Mouse (Mus musculus): ENCODE measurements around the gene Zfp597.
"Not testable (repeated sequence)": the region's sequence is repeated elsewhere in the genome, so short reads cannot be mapped to it uniquely, and the experiment has no call there.

Zfp597 gene

DNA sequence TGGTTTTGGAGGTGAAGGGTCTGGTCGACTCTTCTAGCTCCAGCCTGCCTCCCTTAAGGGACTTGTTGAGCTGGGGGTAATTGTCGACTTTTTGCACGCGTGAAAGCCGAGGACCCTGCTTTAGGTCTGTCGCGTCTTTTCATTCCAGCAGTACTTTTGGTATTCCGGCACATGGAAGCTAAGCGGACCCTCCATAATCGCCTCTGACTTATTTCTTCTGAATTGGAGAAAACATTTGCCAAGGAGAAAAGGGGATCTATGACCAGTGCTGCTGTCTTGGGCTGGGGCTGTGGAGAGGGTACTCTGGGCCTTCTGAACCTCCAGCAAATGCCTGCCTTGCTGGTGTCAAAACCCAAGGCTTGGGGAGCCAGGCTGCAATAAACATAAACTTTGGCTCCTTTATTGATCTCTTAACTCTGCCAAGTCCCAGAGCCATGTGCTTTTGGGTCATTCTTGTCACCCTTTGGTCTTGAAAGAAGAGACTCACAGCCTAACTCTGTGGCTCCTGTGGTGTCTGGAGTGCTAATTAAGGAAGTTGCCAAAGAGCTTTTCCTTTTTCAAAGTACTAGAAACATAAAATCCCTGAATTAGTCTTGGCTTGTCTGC lies 807 bp upstream of the Zfp597 start:
- ChIA-PET CTCF (interaction anchor here in 1 of 4 experiments (1.1 kb wide), 1 partner anchor 23 kb away, joined by 3 read pairs; the partner anchor contains the start of genes 1700037C18Rik and Cluap1), POLR2A (interaction anchor here (0.6 to 2.9 kb wide), 19 partner anchors 8 to 146 kb away, joined by 3 to 94 read pairs (median 8); partner anchors contain the start of genes Naa60 (in 3 of the 4), 1700037C18Rik (in 2 of the 4), Cluap1 (in 2 of the 4) and Zfp174 (in 2 of the 4))

- ChIA-PET POLR2A (no interaction called here), CTCF (no interaction called here)
Observed at GRCm38 (mm10) chr16:3876346-3876745, 8.0 kb downstream of the Zfp597 start.

DNA sequence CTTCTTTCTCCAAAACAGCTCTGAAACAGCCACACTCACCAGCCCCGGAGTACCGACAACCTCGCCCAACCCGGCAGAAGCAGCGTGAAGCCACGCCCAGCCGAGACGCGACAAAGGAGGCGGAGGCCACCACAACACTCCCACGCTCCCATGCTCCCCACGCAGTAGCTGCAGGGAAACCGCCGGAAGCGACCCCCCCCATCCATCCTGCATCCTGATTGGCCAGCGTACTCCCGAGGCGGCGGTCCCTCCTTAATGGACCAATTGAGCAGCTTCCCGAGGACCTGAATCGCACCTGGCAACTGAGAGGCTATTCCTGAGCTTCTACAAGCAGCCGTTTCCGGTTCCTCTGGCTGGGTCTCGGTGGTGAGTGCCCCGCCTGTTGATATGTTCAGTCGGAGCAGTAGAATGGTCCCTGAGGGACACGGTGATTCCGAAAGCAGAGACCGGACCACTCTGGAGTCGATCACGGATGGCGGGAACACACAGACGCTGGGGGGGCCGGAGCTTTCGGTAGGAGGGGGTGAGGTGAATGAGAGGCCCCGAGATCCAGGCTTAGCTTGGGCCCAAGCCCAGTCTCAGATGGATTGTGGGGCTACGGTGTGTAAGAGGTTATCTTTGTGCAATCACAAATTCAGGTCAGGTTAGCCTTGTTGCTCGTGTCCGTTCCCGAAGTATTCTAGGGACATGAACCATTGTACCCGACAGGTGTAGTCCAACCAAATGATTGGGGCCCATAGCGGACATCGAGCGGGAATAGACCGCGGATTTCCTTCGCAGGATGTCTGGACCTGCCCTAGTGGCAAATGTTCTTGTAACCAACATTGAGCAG lies 11.9 kb downstream of the Zfp597 start, which contains the start of gene Naa60:
TSS of gene Naa60 (plus strand) at position 160 of the 832 bp plus-strand sequence.
- CTCF ChIA-PET: interaction anchor here in 3 of 4 experiments (0.7 to 1.9 kb wide), 10 partner anchors 11 to 616 kb away, joined by 3 to 9 read pairs (median 4); partner anchors contain the start of genes 1700037C18Rik (in 2 of the 3), Cluap1 (in 2 of the 3), Gm20695 (in 2 of the 3) and Zfp597 (in 2 of the 3)
- POLR2A ChIA-PET: interaction anchor here (0.6 to 4.7 kb wide), 55 partner anchors 9 to 1008 kb away, joined by 3 to 94 read pairs (median 5); partner anchors contain the start of genes Cluap1 (in 3 of the 4), Gm20695 (in 3 of the 4), Zfp174 (in 3 of the 4) and Zfp263 (in 3 of the 4)

- ChIA-PET POLR2A (interaction anchor here (0.6 to 4.7 kb wide), 51 partner anchors 9 to 1008 kb away, joined by 3 to 94 read pairs (median 6); partner anchors contain the start of genes Cluap1 (in 3 of the 4), Gm20695 (in 3 of the 4), Zfp174 (in 3 of the 4) and Zfp263 (in 3 of the 4)), CTCF (interaction anchor here in 3 of 4 experiments (0.7 to 1.9 kb wide), 10 partner anchors 12 to 617 kb away, joined by 3 to 9 read pairs (median 4); partner anchors contain the start of genes 1700037C18Rik (in 2 of the 3), Cluap1 (in 2 of the 3), Gm20695 (in 2 of the 3) and Zfp597 (in 2 of the 3))
Observed at GRCm38 (mm10) chr16:3871815-3872214, 12.5 kb downstream of the Zfp597 start.

GRCm38 (mm10) chr16:3859254-3859653 lies 25.1 kb downstream of the Zfp597 start:
- CTCF ChIA-PET: interaction anchor here in 1 of 4 experiments (0.6 kb wide), 1 partner anchor 117 kb away, joined by 4 read pairs; no protein-coding TSS in a partner anchor
- POLR2A ChIA-PET: no interaction called here

- ChIA-PET POLR2A (no interaction called here), CTCF (interaction anchor here in 1 of 4 experiments (1.3 kb wide), 1 partner anchor 17 kb away, joined by 3 read pairs; the partner anchor contains the start of gene Naa60)
Observed at GRCm38 (mm10) chr16:3855776-3856175, 28.6 kb downstream of the Zfp597 start.

- POLR2A ChIA-PET: interaction anchor here in 3 of 4 experiments (0.6 to 4.0 kb wide), 3 partner anchors 10 to 17 kb away, joined by 3 to 18 read pairs (median 17); partner anchors contain the start of gene Naa60 (in 2 of the 3)
Observed at GRCm38 (mm10) chr16:3854437-3855182, 29.8 kb downstream of the Zfp597 start.

GRCm38 (mm10) chr16:3852586-3852985 lies 31.8 kb downstream of the Zfp597 start:
- ChIA-PET POLR2A (interaction anchor here in 2 of 4 experiments (0.8 to 4.0 kb wide), 6 partner anchors 9 to 151 kb away, joined by 3 to 18 read pairs (median 4); partner anchors contain the start of genes Naa60 (in 2 of the 2), Gm20695 (in 1 of the 2), Slx4 (in 1 of the 2) and Zfp597 (in 1 of the 2)), CTCF (interaction anchor here in 2 of 4 experiments (0.6 to 1.2 kb wide), 2 partner anchors 414 to 431 kb away, joined by 3 to 6 read pairs; no protein-coding TSS in a partner anchor)

More at GRCm38 (mm10) chr16:3854437-3855182, 29.8 kb downstream of the Zfp597 start:
- CTCF ChIA-PET: interaction anchor here in 1 of 4 experiments (1.3 kb wide), 1 partner anchor 18 kb away, joined by 3 read pairs; the partner anchor contains the start of gene Naa60

GRCm38 (mm10) chr16:3851301-3851700 lies 33.1 kb downstream of the Zfp597 start:
- CTCF ChIA-PET: not testable (repeated sequence)
- POLR2A ChIA-PET: interaction anchor here in 2 of 4 experiments (0.6 to 4.0 kb wide), 3 partner anchors 21 to 91 kb away, joined by 3 to 18 read pairs (median 3); partner anchors contain the start of gene Naa60 (in 1 of the 2)

DNA sequence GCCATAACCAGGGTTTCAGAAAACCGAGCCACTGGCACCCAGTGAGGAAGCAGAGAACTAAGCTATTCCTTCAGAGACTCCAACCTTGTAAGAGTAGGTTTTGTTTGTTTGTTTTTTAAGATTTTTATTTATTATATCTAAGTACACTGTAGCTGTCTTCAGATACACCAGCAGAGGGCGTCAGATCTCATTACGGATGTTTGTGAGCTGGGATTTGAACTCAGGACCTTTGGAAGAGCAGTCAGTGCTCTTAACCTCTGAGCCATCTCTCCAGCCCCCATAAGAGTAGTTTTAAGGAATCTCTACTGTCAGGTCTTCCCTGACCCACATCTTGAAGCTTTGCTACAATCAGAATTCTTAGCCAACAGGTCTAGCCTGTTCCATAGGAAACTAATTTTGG lies 35.9 kb downstream of the Zfp597 start:
- ChIA-PET CTCF (interaction anchor here (0.6 to 1.9 kb wide), 10 partner anchors 9 to 1618 kb away, joined by 3 to 6 read pairs (median 4); partner anchors contain the start of genes 1700037C18Rik (in 1 of the 4), Cluap1 (in 1 of the 4), Naa60 (in 1 of the 4) and Slx4 (in 1 of the 4)), POLR2A (interaction anchor here (0.6 to 3.3 kb wide), 24 partner anchors 9 to 711 kb away, joined by 3 to 33 read pairs (median 6); partner anchors contain the start of genes Gm20695 (in 2 of the 4), Naa60 (in 2 of the 4), Slx4 (in 2 of the 4) and Zfp263 (in 2 of the 4))

- ChIA-PET CTCF (interaction anchor here (0.6 to 1.9 kb wide), 9 partner anchors 8 to 1618 kb away, joined by 3 to 6 read pairs (median 4); partner anchors contain the start of genes 1700037C18Rik (in 1 of the 4), Cluap1 (in 1 of the 4), Naa60 (in 1 of the 4) and Slx4 (in 1 of the 4)), POLR2A (interaction anchor here (0.6 to 3.3 kb wide), 34 partner anchors 9 to 711 kb away, joined by 3 to 33 read pairs (median 6); partner anchors contain the start of genes Naa60 (in 3 of the 4), Zfp263 (in 3 of the 4), Gm20695 (in 2 of the 4) and Slx4 (in 2 of the 4))
Observed at GRCm38 (mm10) chr16:3847871-3848270, 36.5 kb downstream of the Zfp597 start.

DNA sequence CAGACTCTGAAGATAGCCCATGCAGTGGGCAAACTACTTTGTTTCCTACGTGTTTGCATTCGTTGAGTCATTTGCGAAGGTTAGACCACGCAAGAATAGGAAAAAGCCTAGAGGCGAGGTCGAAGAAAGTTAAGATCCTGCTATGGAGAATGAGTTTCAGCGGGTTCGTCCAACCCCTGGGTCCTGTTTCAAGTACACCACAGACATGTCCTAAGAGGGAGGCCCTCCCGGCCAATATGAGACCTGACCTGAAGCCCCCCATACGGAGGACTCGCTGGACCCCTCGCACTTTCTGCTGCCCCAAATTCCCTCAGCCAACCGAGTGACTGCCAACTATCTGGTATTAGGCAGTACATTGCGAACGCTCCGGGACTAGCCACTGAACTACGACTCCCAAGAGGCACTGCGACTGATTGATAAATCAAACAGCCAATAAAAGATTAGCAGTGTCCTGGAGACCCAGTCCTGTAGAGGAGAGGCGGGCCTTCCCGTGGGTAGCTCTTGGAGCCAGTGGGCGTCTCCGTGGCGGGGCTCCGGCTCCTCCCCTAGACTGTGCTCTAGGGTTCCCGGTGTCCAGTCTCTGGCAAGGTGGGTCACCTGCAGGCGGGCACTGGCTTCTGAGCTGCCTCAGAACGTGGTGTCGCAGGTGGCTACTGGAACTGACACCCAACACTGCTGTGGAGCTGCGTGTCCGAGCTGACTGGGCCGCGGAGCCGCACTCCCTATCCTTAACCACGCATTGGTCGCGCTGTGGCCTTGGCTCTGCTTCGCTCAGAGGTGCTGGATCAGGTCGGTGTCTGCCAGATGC lies 37.4 kb downstream of the Zfp597 start, which contains the start of gene Zfp174:
TSS of gene Zfp174 (plus strand) at position 558 of the 808 bp plus-strand sequence.
- ChIA-PET POLR2A (interaction anchor here (0.6 to 3.3 kb wide), 36 partner anchors 8 to 712 kb away, joined by 3 to 33 read pairs (median 6); partner anchors contain the start of genes Naa60 (in 3 of the 4), Gm20695 (in 2 of the 4), Slx4 (in 2 of the 4) and Trap1 (in 2 of the 4)), CTCF (interaction anchor here in 1 of 4 experiments (1.0 to 1.1 kb wide), 5 partner anchors 44 to 704 kb away, joined by 3 to 5 read pairs (median 3); partner anchors contain the start of genes 1700037C18Rik, Cluap1 and Srl)

GRCm38 (mm10) chr16:3843796-3844195 lies 40.6 kb downstream of the Zfp597 start:
- ChIA-PET POLR2A (interaction anchor here in 2 of 4 experiments (1.4 to 2.2 kb wide), 2 partner anchors 29 to 40 kb away, joined by 5 to 16 read pairs; partner anchors contain the start of genes Gm20695 (in 1 of the 2), Naa60 (in 1 of the 2) and Zfp597 (in 1 of the 2)), CTCF (interaction anchor here in 2 of 4 experiments (1.0 kb wide), 2 partner anchors 13 to 40 kb away, joined by 3 to 6 read pairs; partner anchors contain the start of genes Gm20695 (in 1 of the 2), Olfr15 (in 1 of the 2) and Zfp597 (in 1 of the 2))

- ChIA-PET POLR2A (interaction anchor here in 3 of 4 experiments (0.6 to 2.2 kb wide), 10 partner anchors 30 to 947 kb away, joined by 3 to 16 read pairs (median 4); partner anchors contain the start of genes Cdip1 (in 1 of the 3), Gm20695 (in 1 of the 3), Naa60 (in 1 of the 3) and Slx4 (in 1 of the 3)), CTCF (interaction anchor here in 3 of 4 experiments (0.6 to 1.0 kb wide), 3 partner anchors 12 to 297 kb away, joined by 3 to 6 read pairs (median 5); partner anchors contain the start of genes Gm20695 (in 1 of the 3), Olfr15 (in 1 of the 3) and Zfp597 (in 1 of the 3))
Observed at GRCm38 (mm10) chr16:3842989-3843388, 41.4 kb downstream of the Zfp597 start.

All from embryonic stem cell, embryonic (primary cell).